Mouse (Mus musculus) intestine, postnatal 0 days (tissue): ENCODE measurements around the gene Hspa5. TPM values are rescaled to one million over a fixed set of nuclear protein-coding genes. Genes with fewer than 3 reads are reported as not detected.

Source experiments
- ATAC-seq: fragments of 200-750 bp; cut with Nextera tagmentation; 2 replicates; pipeline ENCODE4 v1.8.0; 2017; ENCODE audit warnings: mild to moderate bottlenecking, moderate TSS enrichment, moderate library complexity
- H3K27ac ChIP-seq: fragments of 300-500 bp; sonication (generic); 2 replicates; pipeline ENCODE4 v1.5.1; 2014; ENCODE audit warnings: mild to moderate bottlenecking, low read depth, low read length, moderate library complexity
- H3K27me3 ChIP-seq: fragments of 300-500 bp; sonication (generic); replicated peaks from 2 replicates; pipeline ENCODE4 v1.6.1; 2014; ENCODE audit warnings: low read length, mixed read lengths; ENCODE audit not compliant: control insufficient read depth, insufficient read depth
- H3K36me3 ChIP-seq: fragments of 300-500 bp; sonication (generic); 2 replicates; pipeline ENCODE4 v1.6.1; 2014; ENCODE audit warnings: mild to moderate bottlenecking, moderate library complexity; ENCODE audit not compliant: control insufficient read depth, insufficient read depth
- H3K4me1 ChIP-seq: fragments of 300-500 bp; sonication (generic); replicated peaks from 2 replicates; pipeline ENCODE4 v1.6.1; 2014; ENCODE audit warnings: antibody characterized with exemption, low read length, mixed read lengths; ENCODE audit not compliant: control insufficient read depth, insufficient read depth
- H3K4me2 ChIP-seq: fragments of 300-500 bp; sonication (generic); replicated peaks from 2 replicates; pipeline ENCODE4 v1.6.1; 2014; ENCODE audit warnings: low read depth, mild to moderate bottlenecking, moderate library complexity
- H3K4me3 ChIP-seq: fragments of 300-500 bp; sonication (generic); 2 replicates; pipeline ENCODE4 v1.5.1; 2014; ENCODE audit warnings: low read depth, low read length
- H3K9ac ChIP-seq: fragments of 300-500 bp; sonication (generic); 2 replicates; pipeline ENCODE4 v1.6.1; 2014; ENCODE audit warnings: mild to moderate bottlenecking, low read depth, low read length
- H3K9me3 ChIP-seq: fragments of 300-500 bp; sonication (generic); 2 replicates; pipeline ENCODE4 v1.6.1; 2016; ENCODE audit warnings: mixed run types; ENCODE audit not compliant: control insufficient read depth
- CTCF ChIP-seq: sonication (generic); IDR thresholded peaks from 2 replicates; pipeline ENCODE4 v1.5.1; 2016; ENCODE audit warnings: low read depth, mild to moderate bottlenecking, control low read depth, antibody characterized with exemption, moderate library complexity
- WGBS: fragments of 180-500 bp; shearing (Covaris S2); extraction: QIAGEN DNeasy Blood & Tissue Kit; methylation state at CpG from one replicate; pipeline ENCODE4 v1.1.7; 2014; 5-methylcytosine and 5-hydroxymethylcytosine counted together
- polyA plus RNA-seq: library from polyadenylated mRNA; unstranded; fragments of >200 nt; fragmentation: Nextera tagmentation; extraction: Ambion mirVana; gene quantifications from 2 replicates; pipeline ENCODE4 v1.2.1, GENCODE M21; 2015

The Hspa5 gene
- polyA plus RNA-seq, 1 experiment from 2014 or later, result 457 TPM

DNA sequence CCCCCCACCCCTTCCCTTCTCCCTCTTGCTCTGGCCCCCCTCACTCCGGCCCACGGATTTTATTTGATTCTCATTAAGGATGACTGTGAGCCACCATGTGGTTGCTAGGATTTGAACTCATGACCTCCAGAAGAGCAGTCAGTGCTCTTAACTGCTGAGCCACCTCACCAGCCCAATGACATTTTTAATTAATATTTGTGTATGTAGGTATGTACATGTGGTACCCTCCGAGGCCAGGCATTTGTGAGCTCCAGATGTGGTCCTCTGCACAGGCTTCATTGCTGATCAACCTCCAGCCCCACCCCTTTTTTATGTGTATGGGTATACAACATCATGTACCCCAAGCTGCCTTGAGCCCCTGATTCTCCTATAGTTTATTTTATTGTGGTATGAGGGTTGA is 32.0 kb downstream of the Hspa5 start:
- Histone ChIP-seq H3K27ac (no peak overlapping the region), H3K4me1 (0 out of 2 replicates have a peak, but pooled peaks cover 3% of the 10 kb centered on the region), H3K36me3 (peaks cover 13% of the 10 kb centered on the region), H3K9ac (no peak overlapping the region), H3K4me2 (peak overlapping the region; percentile 61), H3K9me3 (no peaks in the 10 kb centered on the region), H3K4me3 (0 out of 2 replicates have a peak overlapping the region, but pooled peaks have one; percentile 5), H3K27me3 (no peaks in the 10 kb centered on the region)
- ATAC-seq, result no peak
- TF ChIP-seq CTCF, result no peak
- 62% methylated on average over 3 of the region's 3 CpGs for WGBS

DNA sequence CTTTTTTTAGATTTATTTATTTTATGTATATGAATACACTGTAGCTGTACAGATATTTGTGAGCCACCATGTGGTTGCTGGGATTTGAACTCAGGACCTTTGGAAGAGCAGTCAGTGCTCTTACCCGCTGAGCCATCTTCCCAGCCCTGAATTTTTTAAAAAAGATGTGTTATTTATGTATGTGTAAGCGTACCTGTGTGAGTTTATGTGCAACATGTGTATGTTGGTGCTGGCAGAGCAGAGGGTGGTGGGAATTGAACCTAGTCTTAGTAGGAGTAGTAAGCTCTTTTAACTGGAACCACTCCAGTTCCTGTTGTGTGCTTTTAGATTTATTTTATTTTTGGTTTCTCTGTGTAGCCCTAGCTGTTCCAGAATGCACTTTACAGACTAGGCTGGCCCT is 32.4 kb downstream of the Hspa5 start:
- no peaks in the 10 kb centered on the region for H3K27me3 ChIP-seq
- no peak overlapping the region for H3K9ac ChIP-seq
- peaks cover 13% of the 10 kb centered on the region for H3K36me3 ChIP-seq
- H3K9me3 ChIP-seq, result no peaks in the 10 kb centered on the region
- H3K27ac ChIP-seq, result no peak overlapping the region
- 97% methylated on average over 2 of the region's 2 CpGs for WGBS
- ATAC-seq, result no peak
- no peak overlapping the region for H3K4me3 ChIP-seq
- peak overlapping the region; percentile 61; the same call in 1 of the 2 replicates for H3K4me2 ChIP-seq
- 0 out of 2 replicates have a peak, but pooled peaks cover 3% of the 10 kb centered on the region for H3K4me1 ChIP-seq
- TF ChIP-seq CTCF, result no peak

DNA sequence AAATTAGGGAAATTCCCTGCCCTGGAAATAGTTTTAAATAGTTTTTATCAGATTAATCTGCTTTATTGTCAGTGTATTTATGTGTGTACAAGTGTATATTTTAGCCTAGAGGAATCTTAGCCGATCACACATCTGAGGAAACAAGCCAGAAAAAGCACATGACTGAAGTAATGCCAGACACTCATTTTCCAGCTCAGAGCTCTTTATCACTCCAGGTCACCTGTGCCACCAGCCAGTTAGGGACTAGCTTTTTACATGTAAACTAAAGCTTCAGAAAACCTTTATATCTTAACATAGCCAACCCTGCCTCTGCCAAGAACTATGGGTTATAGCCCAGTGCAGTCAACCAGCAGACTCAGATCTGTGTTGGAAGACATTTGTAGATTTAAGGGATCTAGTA is 33.0 kb downstream of the Hspa5 start:
- Histone ChIP-seq H3K9ac (no peak overlapping the region), H3K4me3 (no peak overlapping the region), H3K4me1 (0 out of 2 replicates have a peak, but pooled peaks cover 3% of the 10 kb centered on the region), H3K27me3 (no peaks in the 10 kb centered on the region), H3K4me2 (no peak overlapping the region), H3K36me3 (peaks cover 15% of the 10 kb centered on the region), H3K27ac (no peak overlapping the region), H3K9me3 (no peaks in the 10 kb centered on the region)
- TF ChIP-seq CTCF, result no peak
- ATAC-seq, result no peak
- WGBS, result 41% methylated on average over 1 of the region's 1 CpGs

DNA sequence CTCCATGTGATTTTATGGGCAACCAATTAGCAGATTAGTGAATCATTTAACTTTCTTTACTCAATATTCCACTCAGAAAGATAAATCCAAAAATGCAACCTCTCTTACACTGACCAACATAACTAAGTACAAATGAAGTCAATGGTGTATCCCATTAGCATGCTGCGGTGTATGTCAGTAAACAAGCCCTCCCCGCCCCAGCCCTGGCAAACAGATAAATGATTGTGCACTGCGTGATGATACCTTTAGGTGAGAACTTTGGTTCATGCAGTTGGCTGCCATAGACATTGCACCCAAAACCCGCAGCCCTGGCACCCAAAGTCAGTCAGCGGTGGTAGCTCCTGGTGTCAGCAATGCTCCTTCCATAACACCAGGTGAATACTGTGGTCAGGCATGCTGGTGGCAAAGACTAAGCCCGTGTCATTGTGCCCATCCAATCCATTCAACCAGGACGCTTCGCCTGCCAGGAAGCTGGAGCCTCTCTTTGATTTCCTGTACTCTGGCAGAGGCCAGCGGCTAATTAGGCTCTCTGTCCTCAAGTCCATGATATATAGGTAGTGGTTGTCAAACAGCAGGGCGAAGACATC is 33.7 kb downstream of the Hspa5 start:
- Histone ChIP-seq H3K4me1 (0 out of 2 replicates have a peak, but pooled peaks cover under 1% of the 10 kb centered on the region), H3K36me3 (peaks cover 22% of the 10 kb centered on the region)

DNA sequence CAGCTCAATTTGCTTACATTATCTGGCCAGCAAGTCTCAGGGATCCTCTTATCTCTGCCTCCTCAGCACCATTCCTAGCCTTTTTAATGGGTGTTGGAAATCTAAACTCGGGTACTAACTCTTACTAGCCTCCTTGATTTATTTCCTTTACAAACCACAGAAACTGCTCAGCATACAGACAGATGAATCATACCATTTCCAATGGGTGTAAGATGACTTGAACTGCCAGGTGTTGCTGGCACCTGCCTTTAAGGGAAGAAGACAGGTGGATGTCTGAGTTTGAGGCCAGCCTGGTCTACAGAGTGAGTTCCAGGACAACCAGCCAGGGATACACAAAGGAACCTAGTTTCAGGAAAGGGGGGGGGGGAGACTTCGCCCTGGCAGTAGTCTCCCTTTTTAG is 36.3 kb downstream of the Hspa5 start:
- Histone ChIP-seq H3K36me3 (peaks cover 43% of the 10 kb centered on the region), H3K4me1 (no peaks in the 10 kb centered on the region), H3K4me3 (no peak overlapping the region), H3K27ac (no peak overlapping the region), H3K9me3 (no peaks in the 10 kb centered on the region), H3K27me3 (no peaks in the 10 kb centered on the region), H3K9ac (no peak overlapping the region), H3K4me2 (no peak overlapping the region)
- 67% methylated on average over 2 of the region's 2 CpGs for whole genome bisulfite sequencing
- no peak for ATAC-seq
- no peak for TF ChIP-seq CTCF

More for the DNA sequence above, 33.7 kb downstream of the Hspa5 start:
- no peaks in the 10 kb centered on the region for H3K9me3 ChIP-seq
- H3K27me3 ChIP-seq, result no peaks in the 10 kb centered on the region
- H3K27ac ChIP-seq, result no peak overlapping the region
- no peak overlapping the region for H3K4me2 ChIP-seq
- no peak overlapping the region for H3K4me3 ChIP-seq
- no peak overlapping the region for H3K9ac ChIP-seq
- no peak for ATAC-seq
- no peak for TF ChIP-seq CTCF
- WGBS, result 87% methylated on average over 10 of the region's 10 CpGs

DNA sequence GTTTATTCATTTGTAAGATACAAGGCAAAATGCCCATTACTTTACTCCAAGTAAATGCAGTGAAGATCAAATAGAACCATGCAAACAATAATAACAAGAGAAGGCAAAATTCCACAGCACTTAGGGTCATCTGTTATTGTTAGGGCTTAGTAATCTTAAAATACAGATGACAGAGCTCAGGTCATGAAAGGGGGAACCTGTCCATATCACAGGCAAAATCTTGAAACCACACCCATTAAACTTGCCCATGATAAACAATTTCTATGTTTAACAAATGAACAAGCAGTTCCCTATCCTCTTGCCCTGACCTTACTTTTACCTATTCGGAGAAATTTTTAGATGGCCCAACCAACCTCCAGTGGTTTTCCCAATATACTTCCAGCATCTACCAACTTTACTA is 37.8 kb downstream of the Hspa5 start:
- no peak overlapping the region for H3K4me2 ChIP-seq
- peaks cover 56% of the 10 kb centered on the region for H3K36me3 ChIP-seq
- H3K4me1 ChIP-seq, result no peaks in the 10 kb centered on the region
- H3K27me3 ChIP-seq, result no peaks in the 10 kb centered on the region
- no peak for TF ChIP-seq CTCF
- WGBS, result 93% methylated on average over 1 of the region's 1 CpGs
- ATAC-seq, result no peak
- H3K4me3 ChIP-seq, result no peak overlapping the region
- no peak overlapping the region for H3K9ac ChIP-seq
- no peak overlapping the region for H3K27ac ChIP-seq
- no peaks in the 10 kb centered on the region for H3K9me3 ChIP-seq
